Mouse (Mus musculus) layer of hippocampus, adult 11-12 months (tissue): ENCODE results near the gene Acot6.

Source experiments
- DNase-seq: peaks from one replicate; pipeline ENCODE4 v3.0.0; 2022; ENCODE audit warnings: low spot score

Gene Acot6

GRCm38 (mm10) chr12:84152352-84153190, 52.1 kb downstream of the Acot6 start:
- no peak for DNase-seq

- no peak for DNase-seq
These were observed 53.0 kb downstream of the Acot6 start for GRCm38 (mm10) chr12:84153414-84153813.

- no peak for DNase-seq
These were observed 54.5 kb downstream of the Acot6 start for GRCm38 (mm10) chr12:84154786-84155522.

DNA sequence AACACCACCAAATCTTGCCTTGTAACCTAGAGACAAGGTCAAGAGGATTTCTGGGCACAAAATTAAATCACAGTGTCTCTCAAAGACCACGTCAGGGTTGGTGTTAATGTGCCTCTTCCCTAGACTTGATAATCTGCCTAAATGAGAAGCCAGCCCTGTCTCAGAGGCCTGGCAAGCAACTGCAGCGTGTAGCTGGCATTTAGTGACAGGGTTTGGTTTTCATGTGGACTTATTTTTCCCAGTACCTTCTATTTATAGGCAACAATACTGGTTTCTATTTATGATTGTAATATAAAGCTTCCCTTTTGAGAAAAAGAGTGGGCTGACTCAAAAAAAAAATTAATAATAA, 55.0 kb downstream of the Acot6 start:
- DNase-seq = no peak

GRCm38 (mm10) chr12:84156210-84156609, 55.8 kb downstream of the Acot6 start:
- DNase-seq = no peak

- no peak for DNase-seq
These were observed 57.7 kb downstream of the Acot6 start for GRCm38 (mm10) chr12:84158156-84158555.

GRCm38 (mm10) chr12:84160491-84160890, 60.0 kb downstream of the Acot6 start:
- no peak for DNase-seq
